Mouse (Mus musculus) bone marrow, adult 2 months (tissue): ENCODE results near the gene Lrrc45. TPM values are rescaled to one million over a fixed set of nuclear protein-coding genes. Genes with fewer than 3 reads are reported as not detected.
"Not testable (repeated sequence)": the region's sequence is repeated elsewhere in the genome, so short reads cannot be mapped to it uniquely, and the experiment has no call there.

Experiments
- H3K27ac ChIP-seq: fragments of 200-500 bp; 2 replicates; pipeline ENCODE4 v1.5.1; 2012; ENCODE audit warnings: low read depth, mild to moderate bottlenecking, control low read depth, inconsistent platforms, low read length; ENCODE audit not compliant: control insufficient read depth, poor library complexity, insufficient read depth
- H3K4me1 ChIP-seq: fragments of 200-500 bp; 2 replicates; pipeline ENCODE4 v1.6.1; 2011; ENCODE audit warnings: low read length; ENCODE audit not compliant: control insufficient read depth, insufficient read depth
- H3K4me3 ChIP-seq: fragments of 200-500 bp; replicated peaks from 2 replicates; pipeline ENCODE3; 2011; ENCODE audit warnings: mild to moderate bottlenecking, low read depth, low read length, control low read depth; ENCODE audit not compliant: control insufficient read depth
- CTCF ChIP-seq: fragments of 200-500 bp; IDR thresholded peaks from 2 replicates; pipeline ENCODE4 v1.5.1; 2011; ENCODE audit warnings: low read length, control low read depth; ENCODE audit not compliant: control insufficient read depth, insufficient read depth
- POLR2A ChIP-seq: fragments of 200-500 bp; IDR thresholded peaks from 2 replicates; pipeline ENCODE4 v1.6.1; 2011; ENCODE audit warnings: low read depth, mild to moderate bottlenecking, control low read depth, low read length, borderline replicate concordance; ENCODE audit not compliant: control insufficient read depth
- WGBS: fragments of 180-500 bp; shearing (Covaris S2); methylation state at CpG from one replicate; pipeline ENCODE4 v1.1.7; 2018; 5-methylcytosine and 5-hydroxymethylcytosine counted together
- polyA plus RNA-seq: library from polyadenylated mRNA; stranded (reverse); fragments of >200 nt; gene quantifications from 2 replicates; pipeline ENCODE4 v1.2.4, GENCODE M21; 2011; ENCODE audit warnings: low replicate concordance; ENCODE audit not compliant: missing spikeins, insufficient read depth, insufficient read length

The Lrrc45 gene
- polyA plus RNA-seq, 1 experiment = 41.4 TPM

GRCm38 (mm10) chr11:120728530-120729240 lies 15.0 kb downstream of the Lrrc45 start:
- H3K27ac ChIP-seq = no peak overlapping the region
- H3K4me3 ChIP-seq = no peak overlapping the region
- no peak for TF ChIP-seq CTCF
- no peak for TF ChIP-seq POLR2A
- WGBS = 87% methylated on average over 11 of the region's 11 CpGs
- peaks cover 1% of the 10 kb centered on the region for H3K4me1 ChIP-seq

- H3K4me1 ChIP-seq = not testable (repeated sequence)
- WGBS = 5% methylated on average over 18 of the region's 21 CpGs
- peak overlapping the region; percentile 48 for H3K4me3 ChIP-seq
- H3K27ac ChIP-seq = peak overlapping the region; percentile 40; the same call in 1 of the 2 replicates
These were observed 15.8 kb downstream of the Lrrc45 start for GRCm38 (mm10) chr11:120729432-120730050.

GRCm38 (mm10) chr11:120730331-120730870 lies 16.7 kb downstream of the Lrrc45 start:
- Histone ChIP-seq H3K4me3 (no peak overlapping the region), H3K27ac (no peak overlapping the region), H3K4me1 (peaks cover 1% of the 10 kb centered on the region)
- WGBS = 84% methylated on average over 10 of the region's 10 CpGs
- TF ChIP-seq POLR2A (no peak), CTCF (no peak)

GRCm38 (mm10) chr11:120731395-120731794 lies 17.7 kb downstream of the Lrrc45 start:
- Histone ChIP-seq H3K27ac (no peak overlapping the region), H3K4me1 (peaks cover 1% of the 10 kb centered on the region), H3K4me3 (no peak overlapping the region)
- WGBS = 88% methylated on average over 1 of the region's 1 CpGs
- no peak for TF ChIP-seq CTCF
- no peak for TF ChIP-seq POLR2A

GRCm38 (mm10) chr11:120731858-120732680 lies 18.3 kb downstream of the Lrrc45 start, which contains the start of gene Cbr2:
Gene Cbr2 (minus strand): TSS chr11:120732114.
- Histone ChIP-seq H3K4me3 (no peak within 1 kb of the TSS), H3K4me1 (peaks cover 1% of the 10 kb centered on the region; the same call in 1 of the 2 replicates), H3K27ac (no peak within 1 kb of the TSS)
- 80% methylated on average over 12 of the region's 12 CpGs for WGBS
- TF ChIP-seq CTCF = no peak
- TF ChIP-seq POLR2A = no peak

GRCm38 (mm10) chr11:120733521-120733920 lies 19.8 kb downstream of the Lrrc45 start:
- Histone ChIP-seq H3K27ac (no peak overlapping the region), H3K4me3 (no peak overlapping the region), H3K4me1 (peaks cover 1% of the 10 kb centered on the region; the same call in 1 of the 2 replicates)
- 21% methylated on average over 6 of the region's 6 CpGs for WGBS
- TF ChIP-seq CTCF = no peak
- TF ChIP-seq POLR2A = no peak

- Histone ChIP-seq H3K4me3 (no peak overlapping the region), H3K4me1 (peaks cover under 1% of the 10 kb centered on the region; the same call in 1 of the 2 replicates), H3K27ac (no peak overlapping the region)
- no peak for TF ChIP-seq POLR2A
- 80% methylated on average over 6 of the region's 6 CpGs for WGBS
These were observed 22.7 kb downstream of the Lrrc45 start for GRCm38 (mm10) chr11:120736424-120736823.

- TF ChIP-seq POLR2A = no peak
- TF ChIP-seq CTCF = no peak
- 78% methylated on average over 5 of the region's 5 CpGs for WGBS
- Histone ChIP-seq H3K27ac (no peak overlapping the region), H3K4me3 (no peak overlapping the region), H3K4me1 (no peaks in the 10 kb centered on the region)
These were observed 27.3 kb downstream of the Lrrc45 start for GRCm38 (mm10) chr11:120740981-120741380.
